Mouse (Mus musculus) embryonic fibroblast, embryonic 13.5 days (primary cell): ENCODE measurements around the gene Sbk1.

Experiments used
- CTCF ChIP-seq: IDR thresholded peaks from 2 replicates; pipeline ENCODE4 v1.5.1; 2011; ENCODE audit warnings: mild to moderate bottlenecking, control low read depth, low read length, moderate library complexity, borderline replicate concordance; ENCODE audit not compliant: insufficient read depth
- POLR2A ChIP-seq: IDR thresholded peaks from 2 replicates; pipeline ENCODE4 v1.6.1; 2011; ENCODE audit warnings: low read depth, mild to moderate bottlenecking, control low read depth, low read length, moderate library complexity

GRCm38 (mm10) chr7:126288571-126289091, 16.2 kb downstream of the Sbk1 start:
- TF ChIP-seq CTCF (no peak), POLR2A (no peak)
